Mouse (Mus musculus) embryonic facial prominence, embryonic 12.5 days (tissue): Measurements from ENCODE around the gene Taf9b. TPM values are rescaled to one million over a fixed set of nuclear protein-coding genes. Genes with fewer than 3 reads are reported as not detected.
"Not testable (repeated sequence)": the region's sequence is repeated elsewhere in the genome, so short reads cannot be mapped to it uniquely, and the experiment has no call there.

Experiments
- ATAC-seq: fragments of 200-750 bp; cut with Nextera tagmentation; 2 replicates; pipeline ENCODE4 v1.8.0; 2017; ENCODE audit not compliant: insufficient number of reproducible peaks, insufficient read depth, low FRiP score, low TSS enrichment
- H3K27ac ChIP-seq: fragments of 300-500 bp; sonication (generic); 2 replicates; pipeline ENCODE4 v1.5.1; 2016; ENCODE audit warnings: mild to moderate bottlenecking
- H3K27me3 ChIP-seq: fragments of 300-500 bp; sonication (generic); 2 replicates; pipeline ENCODE4 v1.6.1; 2016; ENCODE audit warnings: mild to moderate bottlenecking, moderate library complexity
- H3K36me3 ChIP-seq: fragments of 300-500 bp; sonication (generic); 2 replicates; pipeline ENCODE4 v1.6.1; 2016; ENCODE audit warnings: mild to moderate bottlenecking
- H3K4me1 ChIP-seq: fragments of 300-500 bp; sonication (generic); 2 replicates; pipeline ENCODE4 v1.6.1; 2016
- H3K4me2 ChIP-seq: fragments of 300-500 bp; sonication (generic); replicated peaks from 2 replicates; pipeline ENCODE4 v1.6.1; 2016; ENCODE audit warnings: mild to moderate bottlenecking, moderate library complexity
- H3K4me3 ChIP-seq: fragments of 300-500 bp; sonication (generic); 2 replicates; pipeline ENCODE4 v1.5.1; 2016; ENCODE audit warnings: mild to moderate bottlenecking
- H3K9ac ChIP-seq: fragments of 300-500 bp; sonication (generic); 2 replicates; pipeline ENCODE4 v1.6.1; 2016; ENCODE audit warnings: mild to moderate bottlenecking, moderate library complexity
- H3K9me3 ChIP-seq: fragments of 300-500 bp; sonication (generic); 2 replicates; pipeline ENCODE4 v1.6.1; 2016; ENCODE audit warnings: mild to moderate bottlenecking, moderate library complexity
- WGBS: fragments of 180-500 bp; shearing (Covaris S2); methylation state at CpG from one replicate; pipeline ENCODE4 v1.1.7; 2016; 5-methylcytosine and 5-hydroxymethylcytosine counted together
- polyA plus RNA-seq: library from polyadenylated mRNA; unstranded; fragments of >200 nt; fragmentation: Nextera tagmentation; extraction: Ambion mirVana; gene quantifications from 2 replicates; pipeline ENCODE4 v1.2.1, GENCODE M21; 2016

The Taf9b gene
- 9.2 and 10.1 TPM in 2 replicates for polyA plus RNA-seq

DNA sequence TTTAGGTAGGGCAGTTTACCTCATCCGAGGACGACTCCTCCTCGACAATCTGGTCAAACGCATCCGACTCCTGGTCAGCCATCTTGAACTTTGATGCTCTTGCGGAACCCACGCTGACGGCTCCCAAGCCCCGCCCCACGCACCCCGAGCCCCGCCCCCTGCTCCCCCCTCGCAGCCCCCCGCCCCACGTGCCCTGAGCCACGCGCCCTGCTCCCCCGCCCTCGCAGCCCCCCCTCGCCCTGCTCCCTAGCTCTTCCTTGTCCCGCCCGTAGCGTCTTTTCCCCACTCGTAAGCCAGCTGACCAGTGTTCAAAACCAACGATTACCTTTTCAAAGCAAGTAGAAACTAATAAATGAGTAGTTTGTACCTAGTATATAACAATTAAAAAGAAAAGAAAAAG lies at the start of gene Taf9b:
TSS of gene Taf9b (minus strand) at position 101 of the 400 bp plus-strand sequence.
- no peak for ATAC-seq
- Histone ChIP-seq H3K36me3 (no peaks in the 10 kb centered on the region), H3K9ac (no peak within 1 kb of the TSS), H3K9me3 (no peaks in the 10 kb centered on the region), H3K4me1 (no peaks in the 10 kb centered on the region), H3K27me3 (no peaks in the 10 kb centered on the region), H3K27ac (no peak within 1 kb of the TSS), H3K4me2 (peak within 1 kb of the TSS; percentile 46), H3K4me3 (peak within 1 kb of the TSS; percentile 46)
- 94% methylated on average over 25 of the region's 25 CpGs for WGBS

DNA sequence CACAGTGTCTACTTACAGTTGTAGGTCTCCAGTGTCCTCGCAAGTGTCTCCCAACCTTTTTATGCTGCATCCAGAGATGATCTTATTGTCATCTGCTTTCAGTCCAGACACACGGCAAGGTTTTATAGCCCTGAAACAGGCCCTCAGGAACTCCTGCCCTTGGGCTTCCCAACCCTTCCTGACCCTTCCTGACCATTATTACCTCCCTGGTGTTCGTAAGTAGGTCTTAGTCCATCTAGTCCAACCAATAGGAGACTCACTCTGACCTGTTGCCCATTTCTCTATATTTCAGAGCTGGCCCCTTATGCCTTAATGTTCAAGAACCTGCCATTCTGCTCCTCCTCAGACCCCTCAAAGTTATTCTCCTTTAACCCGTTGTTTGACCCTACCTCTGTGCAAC lies 34.3 kb upstream of the Taf9b start, which contains the start of gene Fnd3c2:
TSS of gene Fnd3c2 (minus strand) at position 101 of the 400 bp plus-strand sequence.
- no peak within 1 kb of the TSS for H3K4me2 ChIP-seq
- no peak within 1 kb of the TSS for H3K27ac ChIP-seq
- H3K36me3 ChIP-seq: no peaks in the 10 kb centered on the region
- no peak for ATAC-seq
- 86% methylated on average over 4 of the region's 4 CpGs for WGBS
- H3K27me3 ChIP-seq: no peaks in the 10 kb centered on the region
- no peaks in the 10 kb centered on the region for H3K4me1 ChIP-seq
- H3K9me3 ChIP-seq: no peaks in the 10 kb centered on the region
- no peak within 1 kb of the TSS for H3K4me3 ChIP-seq
- H3K9ac ChIP-seq: no peak within 1 kb of the TSS

DNA sequence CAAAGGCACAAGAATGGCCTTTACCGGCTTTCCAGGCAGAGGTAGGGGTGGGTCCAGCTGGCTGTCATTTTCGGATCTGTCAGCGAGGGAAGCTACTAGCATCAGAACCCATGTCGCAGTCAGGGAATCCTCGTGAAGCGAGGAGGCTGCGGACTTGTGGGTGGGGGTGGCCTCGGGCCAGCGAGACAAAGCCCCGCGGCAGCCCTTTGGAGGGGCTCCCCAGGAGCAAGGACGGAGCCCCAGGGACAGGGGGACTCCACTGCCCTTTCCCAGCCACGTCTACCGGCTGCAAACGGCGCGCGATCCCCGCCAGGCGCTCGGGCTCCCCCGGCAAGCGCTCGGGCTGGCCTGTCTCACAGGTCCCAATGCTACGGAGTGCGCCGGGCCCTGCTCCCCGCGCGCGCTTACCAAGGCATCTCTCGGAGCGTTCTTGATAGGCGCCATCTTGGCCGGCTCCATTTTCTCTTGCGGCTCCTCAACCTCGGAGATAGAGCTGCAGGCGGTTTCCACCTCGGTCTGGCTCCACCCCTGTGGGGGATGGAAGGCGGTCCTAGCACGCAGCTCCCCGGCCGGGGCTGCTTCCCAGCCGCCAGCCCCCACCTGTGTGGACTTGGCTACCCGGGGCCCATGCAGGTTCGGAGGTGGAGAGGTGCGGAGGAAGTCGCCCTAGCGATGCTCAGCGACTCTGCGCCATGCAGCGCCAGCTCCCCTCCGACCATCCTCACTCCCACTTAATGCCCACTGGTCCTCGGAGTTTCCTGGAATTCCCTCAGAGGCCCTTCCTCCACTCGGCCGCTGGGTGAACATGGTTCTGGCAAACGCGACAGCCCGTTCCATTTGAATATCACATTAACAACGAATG lies 1.6 kb downstream of the Taf9b start:
- Histone ChIP-seq H3K4me2 (peak overlapping the region; percentile 46), H3K4me1 (no peaks in the 10 kb centered on the region), H3K9ac (peak overlapping the region; percentile 49; the same call in 1 of the 2 replicates), H3K27me3 (no peaks in the 10 kb centered on the region), H3K27ac (peak overlapping the region; percentile 60), H3K36me3 (no peaks in the 10 kb centered on the region), H3K9me3 (no peaks in the 10 kb centered on the region), H3K4me3 (peak overlapping the region; percentile 46)
- WGBS: 19% methylated on average over 56 of the region's 60 CpGs
- peak; percentile 90 for ATAC-seq

DNA sequence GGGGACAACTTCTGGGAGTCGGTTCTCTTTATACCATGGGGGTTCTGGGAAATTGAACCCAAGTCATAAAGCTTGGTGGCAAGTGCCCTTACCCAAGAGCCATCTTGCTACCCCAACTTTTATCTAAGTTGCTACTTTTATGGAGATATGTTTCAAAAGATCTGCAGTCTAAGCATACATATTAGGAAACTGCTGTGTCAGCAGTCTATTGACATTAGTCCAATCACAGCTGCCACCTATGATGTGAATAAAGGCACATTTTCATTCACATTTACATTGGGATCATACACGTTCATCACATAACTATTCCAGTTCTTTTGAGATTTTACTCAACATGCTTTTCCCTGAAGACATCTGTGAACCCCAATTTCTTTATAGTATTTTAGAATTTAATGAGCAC lies 11.9 kb downstream of the Taf9b start:
- no peaks in the 10 kb centered on the region for H3K4me1 ChIP-seq
- no peaks in the 10 kb centered on the region for H3K27me3 ChIP-seq
- H3K9ac ChIP-seq: no peak overlapping the region
- no peaks in the 10 kb centered on the region for H3K36me3 ChIP-seq
- no peak overlapping the region for H3K27ac ChIP-seq
- no peak overlapping the region for H3K4me2 ChIP-seq
- H3K4me3 ChIP-seq: no peak overlapping the region
- H3K9me3 ChIP-seq: no peaks in the 10 kb centered on the region
- 81% methylated on average over 2 of the region's 2 CpGs for WGBS
- no peak for ATAC-seq

DNA sequence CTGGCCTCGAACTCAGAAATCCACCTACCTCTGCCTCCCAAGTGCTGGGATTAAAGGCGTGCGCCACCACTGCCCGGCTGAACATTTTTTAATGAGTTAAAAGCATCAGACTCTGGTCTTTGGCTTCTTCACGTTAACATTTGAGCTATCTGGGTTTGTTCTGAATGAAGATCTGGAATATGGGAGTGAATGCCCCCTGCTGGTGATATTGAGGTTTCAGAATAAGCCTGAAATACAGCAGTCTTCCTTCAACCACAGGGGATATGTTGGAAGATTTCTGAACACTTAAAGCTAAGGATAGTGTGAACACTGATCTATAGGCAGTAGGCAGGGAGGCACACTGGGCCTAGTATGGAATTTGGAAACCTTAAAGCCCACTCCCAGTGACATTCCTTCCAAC lies 22.1 kb downstream of the Taf9b start:
- no peak overlapping the region for H3K9ac ChIP-seq
- no peak overlapping the region for H3K27ac ChIP-seq
- no peak overlapping the region for H3K4me3 ChIP-seq
- H3K4me1 ChIP-seq: no peaks in the 10 kb centered on the region
- H3K27me3 ChIP-seq: no peaks in the 10 kb centered on the region
- peaks cover 34% of the 10 kb centered on the region for H3K36me3 ChIP-seq
- H3K4me2 ChIP-seq: no peak overlapping the region
- no peak for ATAC-seq
- 89% methylated on average over 5 of the region's 5 CpGs for WGBS
- no peaks in the 10 kb centered on the region for H3K9me3 ChIP-seq

DNA sequence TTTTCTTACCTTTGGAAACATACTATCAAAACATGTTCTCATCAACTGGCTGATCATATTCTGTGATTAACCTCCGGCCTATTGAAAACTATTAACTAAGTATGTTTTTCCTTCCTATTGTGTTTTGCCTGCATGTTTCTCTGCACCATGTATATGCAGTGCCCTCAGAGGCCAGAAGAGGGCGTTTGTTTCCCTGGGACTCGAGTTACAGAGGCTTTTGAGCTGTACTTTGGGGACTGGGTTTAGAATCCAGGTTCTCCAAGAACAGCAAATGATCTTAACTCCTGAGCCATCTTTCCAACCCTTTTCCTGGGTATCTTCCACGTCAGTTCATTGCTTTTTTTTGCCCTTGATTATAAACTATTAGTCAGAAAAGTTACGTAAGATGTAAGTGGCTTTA lies 23.6 kb downstream of the Taf9b start:
- H3K9ac ChIP-seq: no peak overlapping the region
- H3K4me1 ChIP-seq: no peaks in the 10 kb centered on the region
- no peaks in the 10 kb centered on the region for H3K9me3 ChIP-seq
- no peak overlapping the region for H3K4me3 ChIP-seq
- no peaks in the 10 kb centered on the region for H3K27me3 ChIP-seq
- H3K36me3 ChIP-seq: peaks cover 30% of the 10 kb centered on the region
- ATAC-seq: no peak
- H3K27ac ChIP-seq: no peak overlapping the region
- H3K4me2 ChIP-seq: no peak overlapping the region
- 68% methylated on average over 5 of the region's 5 CpGs for WGBS

DNA sequence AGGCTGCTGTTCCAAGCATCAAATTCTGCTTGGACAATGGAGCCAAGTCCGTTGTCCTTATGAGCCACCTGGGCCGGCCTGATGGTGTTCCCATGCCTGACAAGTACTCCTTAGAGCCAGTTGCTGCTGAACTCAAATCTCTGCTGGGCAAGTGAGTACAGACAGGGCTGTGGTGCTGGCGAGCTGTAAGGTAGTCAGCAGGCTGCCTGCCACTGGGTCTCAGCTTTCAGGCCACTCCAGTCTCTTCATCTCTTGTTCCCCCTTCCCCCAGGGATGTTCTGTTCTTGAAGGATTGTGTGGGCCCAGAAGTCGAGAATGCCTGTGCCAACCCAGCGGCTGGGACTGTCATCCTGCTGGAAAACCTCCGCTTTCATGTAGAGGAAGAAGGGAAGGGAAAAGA lies 26.6 kb downstream of the Taf9b start:
- H3K9ac ChIP-seq, H3K4me3 ChIP-seq, ATAC-seq, H3K27me3 ChIP-seq, H3K4me2 ChIP-seq, H3K27ac ChIP-seq, H3K9me3 ChIP-seq, H3K4me1 ChIP-seq: not testable (repeated sequence)
- WGBS: 87% methylated on average over 6 of the region's 6 CpGs
- H3K36me3 ChIP-seq: peaks cover 18% of the 10 kb centered on the region

DNA sequence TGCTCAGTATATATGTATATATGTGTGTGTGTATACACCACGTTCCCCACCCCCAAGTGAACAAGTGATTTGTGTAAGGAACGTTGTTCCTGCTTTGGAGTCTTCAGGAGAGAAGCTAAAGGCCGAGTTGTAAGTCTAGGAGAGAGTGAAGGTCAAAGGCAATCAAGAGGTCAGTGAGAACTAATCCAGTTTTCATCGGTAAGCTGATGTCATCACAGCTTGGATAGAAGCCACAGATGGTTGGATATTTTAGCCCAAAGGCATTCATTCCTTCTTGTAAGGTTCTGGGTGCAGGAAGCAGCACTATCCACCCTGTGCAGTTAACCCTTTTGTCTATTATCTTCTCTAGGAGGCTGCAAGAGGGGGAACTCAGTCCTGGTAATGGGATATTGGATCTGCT lies 30.9 kb downstream of the Taf9b start:
- H3K9ac ChIP-seq: no peak overlapping the region
- H3K4me3 ChIP-seq: 0 out of 2 replicates have a peak overlapping the region, but pooled peaks have one; percentile 7
- H3K27me3 ChIP-seq: 0 out of 2 replicates have a peak, but pooled peaks cover 4% of the 10 kb centered on the region
- H3K9me3 ChIP-seq: no peaks in the 10 kb centered on the region
- H3K27ac ChIP-seq: no peak overlapping the region
- peaks cover 12% of the 10 kb centered on the region for H3K4me1 ChIP-seq
- peaks cover 3% of the 10 kb centered on the region; the same call in 1 of the 2 replicates for H3K36me3 ChIP-seq
- ATAC-seq: no peak
- WGBS: 32% methylated on average over 4 of the region's 4 CpGs
- peak overlapping the region; percentile 62 for H3K4me2 ChIP-seq

DNA sequence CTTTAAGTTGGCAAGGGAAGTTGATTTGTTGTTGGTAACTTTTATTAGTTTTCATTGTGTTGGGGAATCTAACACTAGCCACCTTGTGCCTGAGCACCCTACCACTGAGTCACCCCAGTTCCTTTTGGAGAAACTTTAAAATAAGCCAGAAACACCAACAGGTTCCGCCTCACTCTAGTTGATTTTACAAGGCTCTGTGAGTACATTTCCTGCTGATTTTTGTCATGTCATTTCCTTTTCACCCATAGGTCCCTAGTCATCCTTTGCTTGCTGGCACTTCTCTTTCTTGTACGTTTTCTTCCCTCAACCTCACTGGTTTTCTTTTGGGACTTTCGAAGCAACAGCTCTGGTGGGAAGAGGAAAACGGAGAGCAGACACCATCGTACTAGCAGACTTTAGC lies 31.6 kb downstream of the Taf9b start:
- H3K27ac ChIP-seq: no peak overlapping the region
- H3K27me3 ChIP-seq: peaks cover 4% of the 10 kb centered on the region; the same call in 1 of the 2 replicates
- no peak for ATAC-seq
- no peaks in the 10 kb centered on the region for H3K9me3 ChIP-seq
- no peaks in the 10 kb centered on the region; the same call in 1 of the 2 replicates for H3K36me3 ChIP-seq
- H3K4me3 ChIP-seq: peak overlapping the region; percentile 51
- no peak overlapping the region for H3K9ac ChIP-seq
- WGBS: 50% methylated on average over 5 of the region's 5 CpGs
- H3K4me1 ChIP-seq: peaks cover 12% of the 10 kb centered on the region
- H3K4me2 ChIP-seq: peak overlapping the region; percentile 62

DNA sequence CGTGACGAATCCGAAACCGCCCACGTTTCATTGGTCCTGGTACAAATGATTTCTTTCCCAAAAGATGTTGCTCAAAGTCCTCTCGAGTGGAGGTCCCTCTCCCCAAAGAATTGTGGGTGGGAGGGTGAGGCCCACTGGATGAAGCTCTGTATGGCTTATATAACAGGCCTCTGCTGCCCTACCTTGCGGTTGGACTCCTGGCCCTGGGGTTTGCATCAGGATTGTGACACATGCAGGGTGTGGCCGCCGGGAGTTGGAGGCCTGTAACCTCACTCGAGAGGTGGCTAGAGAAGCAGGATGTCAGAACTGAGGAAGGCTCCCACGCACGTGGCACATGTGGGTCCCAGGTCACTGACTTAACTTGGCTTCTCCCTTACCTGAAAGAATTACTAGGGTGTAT lies 33.2 kb downstream of the Taf9b start:
- WGBS: 26% methylated on average over 12 of the region's 12 CpGs
- peaks cover 4% of the 10 kb centered on the region; the same call in 1 of the 2 replicates for H3K27me3 ChIP-seq
- H3K9ac ChIP-seq: peak overlapping the region; percentile 62

DNA sequence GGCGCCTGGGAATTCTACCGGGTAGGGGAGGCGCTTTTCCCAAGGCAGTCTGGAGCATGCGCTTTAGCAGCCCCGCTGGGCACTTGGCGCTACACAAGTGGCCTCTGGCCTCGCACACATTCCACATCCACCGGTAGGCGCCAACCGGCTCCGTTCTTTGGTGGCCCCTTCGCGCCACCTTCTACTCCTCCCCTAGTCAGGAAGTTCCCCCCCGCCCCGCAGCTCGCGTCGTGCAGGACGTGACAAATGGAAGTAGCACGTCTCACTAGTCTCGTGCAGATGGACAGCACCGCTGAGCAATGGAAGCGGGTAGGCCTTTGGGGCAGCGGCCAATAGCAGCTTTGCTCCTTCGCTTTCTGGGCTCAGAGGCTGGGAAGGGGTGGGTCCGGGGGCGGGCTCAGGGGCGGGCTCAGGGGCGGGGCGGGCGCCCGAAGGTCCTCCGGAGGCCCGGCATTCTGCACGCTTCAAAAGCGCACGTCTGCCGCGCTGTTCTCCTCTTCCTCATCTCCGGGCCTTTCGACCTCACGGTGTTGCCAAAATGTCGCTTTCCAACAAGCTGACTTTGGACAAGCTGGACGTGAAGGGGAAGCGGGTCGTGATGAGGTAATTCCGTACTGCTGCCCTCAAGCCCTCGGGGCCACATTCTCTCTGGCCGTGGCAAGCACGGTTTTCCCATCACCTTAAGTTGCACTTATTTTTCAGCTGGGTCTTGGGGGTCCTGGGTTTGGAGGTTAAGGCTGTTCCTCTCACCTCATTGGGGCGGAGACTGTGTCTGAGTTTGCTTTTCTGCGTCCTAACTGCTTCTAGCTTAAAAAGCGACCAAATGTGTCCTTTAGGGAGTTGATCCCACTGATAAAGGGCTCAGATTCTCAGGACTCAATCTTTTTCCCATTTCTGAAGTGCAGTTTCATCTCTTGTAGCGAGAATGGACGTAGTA lies 34.0 kb downstream of the Taf9b start, which contains the start of gene Pgk1:
TSS of gene Pgk1 (plus strand) at position 388 of the 937 bp plus-strand sequence.
- Histone ChIP-seq H3K9ac (peak within 1 kb of the TSS; percentile 62), H3K4me2 (peak within 1 kb of the TSS; percentile 62), H3K4me1 (peaks cover 12% of the 10 kb centered on the region), H3K36me3 (no peaks in the 10 kb centered on the region), H3K27me3 (peaks cover 4% of the 10 kb centered on the region; the same call in 1 of the 2 replicates), H3K9me3 (no peaks in the 10 kb centered on the region), H3K4me3 (peak within 1 kb of the TSS; percentile 51), H3K27ac (peak within 1 kb of the TSS; percentile 92)
- ATAC-seq: peak; percentile 97
- 16% methylated on average over 55 of the region's 55 CpGs for WGBS

More for the DNA sequence above, 33.2 kb downstream of the Taf9b start:
- Histone ChIP-seq H3K4me3 (peak overlapping the region; percentile 51), H3K9me3 (no peaks in the 10 kb centered on the region), H3K27ac (peak overlapping the region; percentile 76), H3K4me1 (peaks cover 12% of the 10 kb centered on the region), H3K36me3 (no peaks in the 10 kb centered on the region), H3K4me2 (peak overlapping the region; percentile 62)
- ATAC-seq: no peak
